Mouse (Mus musculus) E14TG2a.4 (cell line): ENCODE measurements at regions not wholly inside any gene's neighbourhood (a gene's known extent, or its start where the extent isn't known, plus 50 kb on each side); places are given as distances from the start of the nearest gene placed in this dataset.

Source experiments
- H3K27me3 ChIP-seq: 2 replicates; pipeline ENCODE4 v1.6.1; 2014; ENCODE audit warnings: low read length, control low read depth; ENCODE audit not compliant: insufficient read depth
- H3K36me3 ChIP-seq: 2 replicates; pipeline ENCODE4 v1.6.1; 2014; ENCODE audit warnings: low read length, control low read depth; ENCODE audit not compliant: insufficient read depth
- H3K4me1 ChIP-seq: replicated peaks from 2 replicates; pipeline ENCODE4 v1.6.1; 2014; ENCODE audit warnings: low read depth, low read length, control low read depth
- H3K4me3 ChIP-seq: replicated peaks from 2 replicates; pipeline ENCODE4 v1.5.1; 2014; ENCODE audit warnings: mild to moderate bottlenecking, low read length
- H3K9me3 ChIP-seq: 2 replicates; pipeline ENCODE4 v1.6.1; 2014; ENCODE audit warnings: low read length, control low read depth
- CTCF ChIP-seq: conservative IDR thresholded peaks from 2 replicates; pipeline ENCODE4 v1.5.1; 2014; ENCODE audit warnings: low read length
- NANOG ChIP-seq: IDR thresholded peaks from 2 replicates; pipeline ENCODE4 v1.6.1; 2014; ENCODE audit warnings: borderline replicate concordance, low read length, mixed read lengths
- POU5F1 ChIP-seq: IDR thresholded peaks from 2 replicates; pipeline ENCODE4 v1.6.1; 2014; ENCODE audit warnings: low read length, borderline replicate concordance

GRCm38 (mm10) chr14:71241655-71242390 lies 642.2 kb upstream of the Fam160b2 start:
- Histone ChIP-seq H3K4me1 (no peaks in the 10 kb centered on the region), H3K4me3 (no peak overlapping the region), H3K9me3 (no peaks in the 10 kb centered on the region), H3K36me3 (no peaks in the 10 kb centered on the region), H3K27me3 (no peaks in the 10 kb centered on the region)
- TF ChIP-seq POU5F1, result no peak

GRCm38 (mm10) chr14:71236192-71236591 lies 636.6 kb upstream of the Fam160b2 start:
- Histone ChIP-seq H3K36me3 (no peaks in the 10 kb centered on the region), H3K4me3 (no peak overlapping the region), H3K27me3 (no peaks in the 10 kb centered on the region), H3K4me1 (no peaks in the 10 kb centered on the region), H3K9me3 (no peaks in the 10 kb centered on the region)
- TF ChIP-seq POU5F1, result no peak
- TF ChIP-seq CTCF, result no peak
- no peak for TF ChIP-seq NANOG

- H3K9me3 ChIP-seq, result no peaks in the 10 kb centered on the region
- no peaks in the 10 kb centered on the region for H3K4me1 ChIP-seq
- TF ChIP-seq POU5F1 (no peak), NANOG (no peak), CTCF (no peak)
- no peak overlapping the region for H3K4me3 ChIP-seq
- no peaks in the 10 kb centered on the region for H3K36me3 ChIP-seq
- no peaks in the 10 kb centered on the region for H3K27me3 ChIP-seq
These were observed 635.3 kb upstream of the Fam160b2 start for GRCm38 (mm10) chr14:71234900-71235299.

GRCm38 (mm10) chr14:71234276-71234675 lies 634.6 kb upstream of the Fam160b2 start:
- Histone ChIP-seq H3K9me3 (0 out of 2 replicates have a peak, but pooled peaks cover under 1% of the 10 kb centered on the region), H3K4me1 (no peaks in the 10 kb centered on the region), H3K36me3 (no peaks in the 10 kb centered on the region), H3K4me3 (no peak overlapping the region), H3K27me3 (no peaks in the 10 kb centered on the region)
- no peak for TF ChIP-seq CTCF
- TF ChIP-seq NANOG, result no peak
- TF ChIP-seq POU5F1, result no peak

- Histone ChIP-seq H3K27me3 (no peaks in the 10 kb centered on the region), H3K4me1 (no peaks in the 10 kb centered on the region), H3K36me3 (no peaks in the 10 kb centered on the region), H3K4me3 (no peak overlapping the region), H3K9me3 (0 out of 2 replicates have a peak, but pooled peaks cover 3% of the 10 kb centered on the region)
- TF ChIP-seq CTCF (no peak), POU5F1 (no peak), NANOG (no peak)
These were observed 631.7 kb upstream of the Fam160b2 start for GRCm38 (mm10) chr14:71231223-71231815.

- Histone ChIP-seq H3K4me1 (no peaks in the 10 kb centered on the region), H3K36me3 (no peaks in the 10 kb centered on the region), H3K9me3 (0 out of 2 replicates have a peak, but pooled peaks cover 3% of the 10 kb centered on the region), H3K4me3 (no peak overlapping the region), H3K27me3 (no peaks in the 10 kb centered on the region)
- TF ChIP-seq CTCF (no peak), NANOG (no peak), POU5F1 (no peak)
These were observed 631.0 kb upstream of the Fam160b2 start for GRCm38 (mm10) chr14:71230484-71231188.

GRCm38 (mm10) chr14:71229955-71230354 lies 630.3 kb upstream of the Fam160b2 start:
- TF ChIP-seq NANOG (no peak), CTCF (no peak), POU5F1 (no peak)
- H3K4me3 ChIP-seq, result no peak overlapping the region
- H3K9me3 ChIP-seq, result 0 out of 2 replicates have a peak, but pooled peaks cover 3% of the 10 kb centered on the region
- no peaks in the 10 kb centered on the region for H3K27me3 ChIP-seq
- no peaks in the 10 kb centered on the region for H3K4me1 ChIP-seq
- no peaks in the 10 kb centered on the region for H3K36me3 ChIP-seq

- no peaks in the 10 kb centered on the region for H3K27me3 ChIP-seq
- no peaks in the 10 kb centered on the region for H3K4me1 ChIP-seq
- H3K36me3 ChIP-seq, result no peaks in the 10 kb centered on the region
- no peak for TF ChIP-seq POU5F1
- TF ChIP-seq NANOG, result no peak
- TF ChIP-seq CTCF, result no peak
- no peak overlapping the region for H3K4me3 ChIP-seq
- H3K9me3 ChIP-seq, result 0 out of 2 replicates have a peak, but pooled peaks cover 3% of the 10 kb centered on the region
These were observed 629.3 kb upstream of the Fam160b2 start for GRCm38 (mm10) chr14:71228894-71229446.
